Mouse (Mus musculus) forebrain, postnatal 0 days (tissue): ENCODE data around the gene Cilp. TPM values are rescaled to one million over a fixed set of nuclear protein-coding genes. Genes with fewer than 3 reads are reported as not detected.
"Not testable (repeated sequence)": the region's sequence is repeated elsewhere in the genome, so short reads cannot be mapped to it uniquely, and the experiment has no call there.

Experiments
- ATAC-seq: fragments of 200-750 bp; cut with Nextera tagmentation; 2 replicates; pipeline ENCODE4 v1.8.0; 2017; ENCODE audit warnings: mild to moderate bottlenecking, moderate library complexity
- DNase-seq: peaks from one replicate; pipeline ENCODE4 v3.0.0-alpha.2; 2015
- H3K27ac ChIP-seq: fragments of 300-500 bp; sonication (generic); 2 replicates; pipeline ENCODE4 v1.5.1; 2014; ENCODE audit warnings: low read depth, mild to moderate bottlenecking, antibody characterized with exemption, low read length, moderate library complexity, mixed read lengths
- H3K27me3 ChIP-seq: fragments of 300-500 bp; sonication (generic); 2 replicates; pipeline ENCODE4 v1.6.1; 2014; ENCODE audit warnings: mild to moderate bottlenecking, low read length, mixed read lengths; ENCODE audit not compliant: insufficient read depth
- H3K36me3 ChIP-seq: fragments of 300-500 bp; sonication (generic); 2 replicates; pipeline ENCODE4 v1.6.1; 2014; ENCODE audit warnings: mild to moderate bottlenecking, moderate library complexity; ENCODE audit not compliant: insufficient read depth
- H3K4me1 ChIP-seq: fragments of 300-500 bp; sonication (generic); 2 replicates; pipeline ENCODE4 v1.6.1; 2014; ENCODE audit warnings: antibody characterized with exemption; ENCODE audit not compliant: insufficient read depth
- H3K4me2 ChIP-seq: fragments of 300-500 bp; sonication (generic); 2 replicates; pipeline ENCODE4 v1.6.1; 2014; ENCODE audit warnings: low read depth, mild to moderate bottlenecking, moderate library complexity
- H3K4me3 ChIP-seq: fragments of 300-500 bp; sonication (generic); 2 replicates; pipeline ENCODE4 v1.5.1; 2014; ENCODE audit warnings: low read depth, low read length, mixed read lengths
- H3K9ac ChIP-seq: fragments of 300-500 bp; sonication (generic); 2 replicates; pipeline ENCODE4 v1.6.1; 2014; ENCODE audit warnings: mild to moderate bottlenecking
- H3K9me3 ChIP-seq: fragments of 300-500 bp; sonication (generic); 2 replicates; pipeline ENCODE4 v1.6.1; 2016; ENCODE audit warnings: low read length
- CTCF ChIP-seq: sonication (generic); IDR thresholded peaks from 2 replicates; pipeline ENCODE4 v1.5.1; 2016; ENCODE audit warnings: antibody characterized with exemption, control low read depth, low read depth
- WGBS: fragments of 180-500 bp; shearing (Covaris S2); extraction: QIAGEN DNeasy Blood & Tissue Kit; methylation state at CpG from one replicate; pipeline ENCODE4 v1.1.7; 2014; 5-methylcytosine and 5-hydroxymethylcytosine counted together
- polyA plus RNA-seq: library from polyadenylated mRNA; unstranded; fragments of >200 nt; fragmentation: Nextera tagmentation; extraction: Ambion mirVana; gene quantifications from 2 replicates; pipeline ENCODE4 v1.2.1, GENCODE M21; 2015
- total RNA-seq: library from RNA; depleted of rRNA; stranded (reverse); fragments of >200 nt; gene quantifications from 2 replicates; pipeline ENCODE4 v1.2.3, GENCODE M21; 2014

The Cilp gene
- total and polyA plus RNA-seq, 2 experiments from 2014 or later, result 0.14 to 0.16 TPM

- TF ChIP-seq CTCF, result no peak
- Histone ChIP-seq H3K9me3 (no peaks in the 10 kb centered on the region), H3K4me2 (no peak overlapping the region), H3K4me1 (no peaks in the 10 kb centered on the region), H3K27me3 (no peaks in the 10 kb centered on the region), H3K4me3 (no peak overlapping the region), H3K36me3 (no peaks in the 10 kb centered on the region), H3K9ac (no peak overlapping the region), H3K27ac (no peak overlapping the region)
- no peak for ATAC-seq
- no peak for DNase-seq
- 92% methylated on average over 2 of the region's 2 CpGs for WGBS
These were observed 3.3 kb upstream of the Cilp start for GRCm38 (mm10) chr9:65261591-65262230.

GRCm38 (mm10) chr9:65262641-65263120, 2.3 kb upstream of the Cilp start:
- TF ChIP-seq CTCF, result no peak
- Histone ChIP-seq H3K4me3 (no peak overlapping the region), H3K36me3 (no peaks in the 10 kb centered on the region), H3K9ac (no peak overlapping the region), H3K4me1 (no peaks in the 10 kb centered on the region), H3K4me2 (no peak overlapping the region), H3K9me3 (no peaks in the 10 kb centered on the region), H3K27ac (no peak overlapping the region), H3K27me3 (no peaks in the 10 kb centered on the region)
- no peak for ATAC-seq
- WGBS, result 85% methylated on average over 3 of the region's 3 CpGs
- no peak for DNase-seq

- no peaks in the 10 kb centered on the region for H3K27me3 ChIP-seq
- no peak overlapping the region for H3K4me3 ChIP-seq
- TF ChIP-seq CTCF, result no peak
- DNase-seq (peak; percentile 85), ATAC-seq (peak; percentile 97)
- H3K9ac ChIP-seq, result 0 out of 2 replicates have a peak overlapping the region, but pooled peaks have one; percentile 26
- peak overlapping the region; percentile 87 for H3K27ac ChIP-seq
- H3K9me3 ChIP-seq, result no peaks in the 10 kb centered on the region
- no peaks in the 10 kb centered on the region for H3K36me3 ChIP-seq
- WGBS, result 12% methylated on average over 7 of the region's 7 CpGs
- 0 out of 2 replicates have a peak, but pooled peaks cover 2% of the 10 kb centered on the region for H3K4me1 ChIP-seq
- H3K4me2 ChIP-seq, result no peak overlapping the region
These were observed 2.9 kb downstream of the Cilp start for GRCm38 (mm10) chr9:65267742-65268515.

GRCm38 (mm10) chr9:65273048-65273809, 8.2 kb downstream of the Cilp start:
- Histone ChIP-seq H3K4me1 (no peaks in the 10 kb centered on the region), H3K36me3 (no peaks in the 10 kb centered on the region), H3K27me3 (no peaks in the 10 kb centered on the region), H3K27ac (no peak overlapping the region), H3K4me2 (no peak overlapping the region), H3K9me3 (no peaks in the 10 kb centered on the region), H3K9ac (no peak overlapping the region), H3K4me3 (no peak overlapping the region)
- DNase-seq, result no peak
- ATAC-seq, result no peak
- WGBS, result 91% methylated on average over 13 of the region's 13 CpGs
- no peak for TF ChIP-seq CTCF

- H3K36me3 ChIP-seq, result no peaks in the 10 kb centered on the region
- 72% methylated on average over 4 of the region's 4 CpGs for WGBS
- ATAC-seq, result no peak
- H3K27me3 ChIP-seq, result no peaks in the 10 kb centered on the region
- no peaks in the 10 kb centered on the region for H3K4me1 ChIP-seq
- TF ChIP-seq CTCF, result no peak
- no peak overlapping the region for H3K4me3 ChIP-seq
- no peak overlapping the region for H3K9ac ChIP-seq
- H3K9me3 ChIP-seq, result no peaks in the 10 kb centered on the region
- no peak for DNase-seq
- no peak overlapping the region for H3K4me2 ChIP-seq
- no peak overlapping the region for H3K27ac ChIP-seq
These were observed 8.9 kb downstream of the Cilp start for GRCm38 (mm10) chr9:65273873-65274272.

- DNase-seq, H3K4me1 ChIP-seq, H3K4me3 ChIP-seq, H3K9ac ChIP-seq, H3K4me2 ChIP-seq, H3K27me3 ChIP-seq, H3K9me3 ChIP-seq, H3K27ac ChIP-seq, H3K36me3 ChIP-seq, ATAC-seq: not testable (repeated sequence)
- WGBS, result 71% methylated on average over 3 of the region's 3 CpGs
- TF ChIP-seq CTCF, result peak; percentile 10; the same call in 1 of the 2 replicates
These were observed 9.9 kb downstream of the Cilp start for GRCm38 (mm10) chr9:65274851-65275250.
